Mouse (Mus musculus) macrophage (primary cell): Measurements from ENCODE around the gene Syngr1. TPM values are rescaled to one million over a fixed set of nuclear protein-coding genes. Genes with fewer than 3 reads are reported as not detected.
"Not testable (repeated sequence)": the region's sequence is repeated elsewhere in the genome, so short reads cannot be mapped to it uniquely, and the experiment has no call there.

Experiments used
- H3K27ac ChIP-seq: fragments of 350-480 bp; formaldehyde crosslinking; 2 replicates; pipeline ENCODE4 v1.9.0; 2021
- H3K36me3 ChIP-seq: fragments of 350-480 bp; formaldehyde crosslinking; 2 replicates; pipeline ENCODE4 v1.9.0; 2021; ENCODE audit errors: inconsistent target
- H3K4me3 ChIP-seq: fragments of 350-480 bp; formaldehyde crosslinking; 2 replicates; pipeline ENCODE4 v1.9.0; 2021; ENCODE audit errors: inconsistent target
- H3K79me2 ChIP-seq: fragments of 350-480 bp; formaldehyde crosslinking; 2 replicates; pipeline ENCODE4 v1.9.0; 2021; ENCODE audit errors: inconsistent target
- WGBS: methylation state at CpG from one replicate; pipeline ENCODE4 v1.1.7; 2026; ENCODE audit warnings: inconsistent platforms; ENCODE audit not compliant: missing documents; 5-methylcytosine and 5-hydroxymethylcytosine counted together
- polyA plus RNA-seq: library from polyadenylated mRNA; stranded (reverse); fragments of 250-400 nt; gene quantifications from 3 replicates; pipeline ENCODE4 v1.2.4, GENCODE M21; 2018; ENCODE audit warnings: inconsistent platforms

Gene Syngr1
- polyA plus RNA-seq, 1 experiment from 2014 or later: 139 TPM

DNA sequence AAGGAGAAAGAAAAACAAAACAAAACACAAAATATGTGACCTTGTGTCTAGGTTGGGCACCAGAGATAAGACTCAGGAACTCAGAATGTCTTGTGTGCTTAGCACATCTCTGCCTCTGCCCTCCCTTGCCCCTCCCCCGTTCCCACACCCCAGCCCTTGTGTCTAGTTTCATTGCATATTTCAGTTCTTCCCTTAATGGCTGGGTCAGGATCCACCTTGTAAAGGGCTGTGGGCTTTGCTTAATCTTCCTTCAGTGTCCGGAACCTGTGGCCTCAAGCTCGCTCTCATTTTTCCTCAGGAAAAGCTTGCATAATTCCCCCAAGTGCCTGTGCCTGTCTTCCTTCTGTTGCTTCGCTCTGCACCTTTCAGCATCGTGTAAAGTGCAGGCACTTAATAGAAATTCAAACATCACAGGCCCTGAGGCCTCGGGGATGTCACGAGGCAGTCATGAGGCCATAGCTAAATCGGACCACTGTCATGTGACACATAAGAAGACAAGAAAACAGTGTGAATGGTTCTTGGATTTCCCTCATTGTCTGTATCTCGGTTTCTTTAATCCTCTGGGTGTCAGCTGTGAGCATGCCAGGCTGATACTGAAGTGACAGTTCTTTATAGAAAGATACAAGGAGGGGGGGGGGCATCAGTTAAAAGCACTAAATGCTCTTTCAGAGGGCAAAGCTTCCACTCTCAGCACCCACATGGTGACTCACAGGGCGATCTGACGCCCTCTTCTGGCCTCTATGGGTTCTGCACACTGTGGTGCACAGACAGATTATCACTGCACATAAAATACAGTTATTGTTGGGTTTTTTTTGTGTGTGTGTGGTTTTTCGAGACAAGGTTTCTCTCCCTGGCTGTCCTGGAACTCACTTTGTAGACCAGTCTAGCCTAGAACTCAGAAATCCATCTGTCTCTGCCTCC, 14.6 kb downstream of the Syngr1 start:
- Histone ChIP-seq H3K79me2 (peaks cover 87% of the 10 kb centered on the region), H3K27ac (peak overlapping the region; percentile 96), H3K36me3 (no peaks in the 10 kb centered on the region), H3K4me3 (no peak overlapping the region)
- 47% methylated on average over 12 of the region's 12 CpGs for whole genome bisulfite sequencing

GRCm38 (mm10) chr15:80107143-80107542, 16.0 kb downstream of the Syngr1 start:
- 94% methylated on average over 8 of the region's 8 CpGs for WGBS
- peaks cover 12% of the 10 kb centered on the region for H3K36me3 ChIP-seq

GRCm38 (mm10) chr15:80107575-80107974, 16.4 kb downstream of the Syngr1 start:
- Histone ChIP-seq H3K27ac (peak overlapping the region; percentile 96), H3K36me3 (peaks cover 14% of the 10 kb centered on the region), H3K4me3 (no peak overlapping the region), H3K79me2 (peaks cover 70% of the 10 kb centered on the region)
- 86% methylated on average over 3 of the region's 3 CpGs for WGBS

More at GRCm38 (mm10) chr15:80107143-80107542, 16.0 kb downstream of the Syngr1 start:
- Histone ChIP-seq H3K79me2 (peaks cover 75% of the 10 kb centered on the region), H3K27ac (peak overlapping the region; percentile 96), H3K4me3 (no peak overlapping the region)

GRCm38 (mm10) chr15:80111436-80111835, 20.3 kb downstream of the Syngr1 start:
- 41% methylated on average over 12 of the region's 12 CpGs for WGBS
- no peak overlapping the region for H3K27ac ChIP-seq
- peaks cover 23% of the 10 kb centered on the region for H3K36me3 ChIP-seq
- peaks cover 40% of the 10 kb centered on the region for H3K79me2 ChIP-seq
- H3K4me3 ChIP-seq: no peak overlapping the region

- no peak overlapping the region for H3K4me3 ChIP-seq
- peaks cover 30% of the 10 kb centered on the region; the same call in 1 of the 2 replicates for H3K79me2 ChIP-seq
- 68% methylated on average over 2 of the region's 2 CpGs for WGBS
Measured at GRCm38 (mm10) chr15:80112499-80112898, 21.4 kb downstream of the Syngr1 start.

DNA sequence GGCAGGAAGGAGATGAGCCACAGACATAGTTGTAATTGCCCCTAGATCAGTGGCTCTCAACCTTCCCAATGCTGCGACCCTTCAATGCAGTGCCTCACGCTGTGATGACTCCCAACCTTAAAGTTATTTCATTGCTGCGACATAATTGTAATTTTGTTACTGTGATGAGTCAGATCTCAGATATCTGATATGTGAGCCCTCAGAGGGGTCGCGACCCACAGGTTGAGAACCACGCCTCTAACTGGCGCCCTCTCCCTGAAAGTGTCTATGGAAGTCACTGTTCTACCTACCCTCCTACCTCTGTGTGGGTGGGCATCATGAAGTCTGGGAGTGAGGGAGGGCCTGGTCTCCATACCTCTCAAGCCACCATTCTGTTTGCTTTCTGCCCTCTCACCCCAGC, 23.3 kb downstream of the Syngr1 start:
- H3K36me3 ChIP-seq: peaks cover 23% of the 10 kb centered on the region
- no peak overlapping the region for H3K4me3 ChIP-seq
- 99% methylated on average over 6 of the region's 7 CpGs for WGBS
- H3K27ac ChIP-seq: no peak overlapping the region
- H3K79me2 ChIP-seq: peaks cover 14% of the 10 kb centered on the region; the same call in 1 of the 2 replicates

More at GRCm38 (mm10) chr15:80112499-80112898, 21.4 kb downstream of the Syngr1 start:
- Histone ChIP-seq H3K27ac (no peak overlapping the region), H3K36me3 (peaks cover 23% of the 10 kb centered on the region)

DNA sequence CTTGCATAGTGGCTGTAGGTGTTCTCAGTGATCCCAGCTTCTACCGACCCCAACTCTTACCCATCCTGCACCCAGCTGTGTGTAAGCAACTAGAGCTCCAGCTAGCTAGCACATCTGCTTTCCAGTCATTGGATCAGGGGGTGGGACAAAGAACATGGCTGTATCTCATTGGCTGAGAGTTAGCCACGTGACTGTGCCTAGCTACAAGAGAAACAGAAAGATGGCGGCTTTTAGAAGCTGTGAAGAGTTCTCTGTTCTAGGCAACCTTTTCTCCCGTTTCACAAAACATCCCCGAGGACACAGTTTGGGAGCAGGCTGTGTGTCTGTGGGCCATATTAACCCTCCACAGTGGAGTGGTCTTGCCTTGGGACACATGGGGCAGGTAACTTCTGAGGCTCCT, 24.1 kb downstream of the Syngr1 start:
- Histone ChIP-seq H3K79me2 (peaks cover 7% of the 10 kb centered on the region; the same call in 1 of the 2 replicates), H3K36me3 (peaks cover 23% of the 10 kb centered on the region), H3K4me3 (no peak overlapping the region), H3K27ac (no peak overlapping the region)
- 94% methylated on average over 5 of the region's 5 CpGs for WGBS

GRCm38 (mm10) chr15:80115866-80116794, 25.0 kb downstream of the Syngr1 start:
- Histone ChIP-seq H3K36me3 (peaks cover 22% of the 10 kb centered on the region), H3K4me3 (no peak overlapping the region), H3K79me2 (no peaks in the 10 kb centered on the region; the same call in 1 of the 2 replicates), H3K27ac (peak overlapping the region; percentile 31; the same call in 1 of the 2 replicates)
- 85% methylated on average over 13 of the region's 13 CpGs for WGBS

DNA sequence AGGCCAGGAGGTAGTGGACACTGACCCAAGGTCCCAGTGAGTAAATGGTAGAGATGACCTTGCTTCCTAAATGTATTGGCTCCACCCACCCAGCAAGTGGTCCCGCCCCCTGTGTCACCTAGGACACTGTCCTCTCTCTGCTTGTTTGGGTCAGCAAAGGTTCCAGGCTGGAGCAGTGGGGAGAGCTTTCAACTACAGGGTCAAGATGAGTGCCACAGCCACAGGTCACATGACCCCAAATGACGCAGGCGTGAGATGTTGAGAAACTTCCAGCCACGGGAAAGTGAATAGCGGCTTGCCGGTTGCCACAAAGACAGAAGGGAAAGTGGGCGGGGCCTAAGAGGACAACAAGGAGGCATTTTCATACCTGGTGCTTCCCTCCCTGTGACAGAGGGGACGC, 26.0 kb downstream of the Syngr1 start:
- peaks cover 11% of the 10 kb centered on the region; the same call in 1 of the 2 replicates for H3K36me3 ChIP-seq

GRCm38 (mm10) chr15:80119076-80119475, 27.9 kb downstream of the Syngr1 start:
- H3K36me3 ChIP-seq: 0 out of 2 replicates have a peak, but pooled peaks cover 5% of the 10 kb centered on the region
- H3K27ac ChIP-seq: no peak overlapping the region
- WGBS: 97% methylated on average over 4 of the region's 6 CpGs
- H3K79me2 ChIP-seq: no peaks in the 10 kb centered on the region
- H3K4me3 ChIP-seq: no peak overlapping the region

More for the DNA sequence above, 26.0 kb downstream of the Syngr1 start:
- Histone ChIP-seq H3K27ac (peak overlapping the region; percentile 31), H3K79me2 (no peaks in the 10 kb centered on the region; the same call in 1 of the 2 replicates), H3K4me3 (no peak overlapping the region)
- WGBS: 30% methylated on average over 8 of the region's 8 CpGs

DNA sequence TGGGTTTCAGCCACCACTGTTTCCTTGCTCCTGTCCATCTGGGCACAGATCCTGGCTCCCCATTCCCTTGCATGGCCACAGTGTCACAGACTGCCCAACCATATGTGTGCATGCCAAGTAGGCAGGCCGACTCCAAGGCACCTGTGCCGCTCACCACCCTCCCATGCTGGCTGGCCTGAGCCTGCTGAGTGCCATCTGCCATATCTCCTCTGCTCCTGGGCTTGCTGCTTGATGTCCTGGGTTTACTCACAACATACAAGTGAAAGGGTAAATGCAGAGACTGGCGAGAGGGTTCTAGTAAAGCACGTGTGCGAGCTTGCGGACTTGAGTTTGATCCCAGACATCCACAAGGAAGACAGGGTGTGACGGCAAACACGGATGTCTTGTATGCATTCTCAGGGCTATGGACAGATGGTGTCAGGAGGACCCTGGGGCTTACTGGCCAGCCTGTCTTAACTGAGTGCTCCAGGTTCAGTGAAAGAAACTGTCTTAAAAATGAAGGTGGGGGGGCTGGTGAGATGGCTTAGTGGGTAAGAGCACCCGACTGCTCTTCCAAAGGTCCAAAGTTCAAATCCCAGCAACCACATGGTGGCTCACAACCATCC, 30.7 kb downstream of the Syngr1 start:
- no peak overlapping the region for H3K27ac ChIP-seq
- H3K79me2 ChIP-seq: no peaks in the 10 kb centered on the region
- H3K4me3 ChIP-seq: no peak overlapping the region
- 91% methylated on average over 9 of the region's 9 CpGs for WGBS
- no peaks in the 10 kb centered on the region for H3K36me3 ChIP-seq

GRCm38 (mm10) chr15:80122431-80122830, 31.3 kb downstream of the Syngr1 start:
- WGBS: 94% methylated on average over 5 of the region's 6 CpGs

DNA sequence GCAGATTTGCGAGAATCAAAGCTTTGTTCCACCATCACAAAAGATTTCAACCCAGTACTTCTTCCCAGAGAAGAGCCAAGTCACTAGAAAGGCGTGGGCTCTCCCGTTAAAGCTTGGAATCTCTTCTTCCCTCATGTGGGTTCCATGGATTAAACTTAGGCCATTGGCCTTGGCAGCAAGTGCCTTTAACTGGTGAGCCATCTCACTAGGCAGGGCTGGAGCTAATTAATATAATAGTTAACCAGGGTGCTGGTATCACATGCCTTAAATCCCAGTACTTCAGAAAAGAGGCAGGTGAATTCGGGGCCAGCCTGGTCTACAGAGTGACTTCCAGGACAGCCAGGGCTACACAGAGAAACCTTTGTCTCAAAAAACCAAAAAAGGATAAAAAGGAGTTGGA, 33.5 kb downstream of the Syngr1 start:
- Histone ChIP-seq H3K79me2 (no peaks in the 10 kb centered on the region), H3K4me3 (no peak overlapping the region), H3K27ac (no peak overlapping the region), H3K36me3 (no peaks in the 10 kb centered on the region)
- 100% methylated on average over 1 of the region's 4 CpGs for WGBS

More at GRCm38 (mm10) chr15:80122431-80122830, 31.3 kb downstream of the Syngr1 start:
- H3K27ac ChIP-seq, H3K36me3 ChIP-seq, H3K79me2 ChIP-seq, H3K4me3 ChIP-seq: not testable (repeated sequence)

DNA sequence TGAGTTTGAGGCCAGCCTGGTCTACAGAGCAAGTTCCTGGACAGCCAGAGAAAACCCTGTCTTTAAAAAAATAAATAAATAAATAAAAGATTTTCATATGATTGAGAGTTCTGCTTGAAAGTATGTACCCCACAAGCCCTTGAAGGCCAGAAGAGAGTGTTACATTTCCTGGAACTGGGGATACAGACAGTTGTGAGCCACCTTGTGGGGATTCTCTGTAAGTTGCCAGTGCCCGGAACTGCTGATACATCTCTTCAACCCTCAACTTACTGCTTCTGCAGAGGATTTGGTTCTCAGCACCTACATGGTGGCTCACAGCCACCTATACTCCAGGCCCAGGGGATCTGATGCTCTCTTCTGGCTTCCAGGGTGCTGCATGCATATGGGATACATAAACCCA, 36.1 kb downstream of the Syngr1 start:
- H3K79me2 ChIP-seq: no peaks in the 10 kb centered on the region
- 33% methylated on average over 1 of the region's 1 CpGs for WGBS
- H3K36me3 ChIP-seq: no peaks in the 10 kb centered on the region
- H3K4me3 ChIP-seq: no peak overlapping the region
- no peak overlapping the region for H3K27ac ChIP-seq
